Mouse (Mus musculus) heart, embryonic 13.5 days (tissue): ENCODE data around the gene Fndc7. TPM values are rescaled to one million over a fixed set of nuclear protein-coding genes. Genes with fewer than 3 reads are reported as not detected.
"Not testable (repeated sequence)": the region's sequence is repeated elsewhere in the genome, so short reads cannot be mapped to it uniquely, and the experiment has no call there.

Source experiments
- ATAC-seq: fragments of 200-750 bp; cut with Nextera tagmentation; 2 replicates; pipeline ENCODE4 v1.8.0; 2017; ENCODE audit warnings: moderate TSS enrichment; ENCODE audit not compliant: insufficient number of reproducible peaks, low FRiP score, low TSS enrichment; ENCODE audit errors: extremely low read depth
- H3K27ac ChIP-seq: fragments of 300-500 bp; sonication (generic); replicated peaks from 2 replicates; pipeline ENCODE4 v1.5.1; 2015; ENCODE audit warnings: moderate library complexity, mild to moderate bottlenecking, inconsistent platforms
- H3K27me3 ChIP-seq: fragments of 300-500 bp; sonication (generic); replicated peaks from 2 replicates; pipeline ENCODE4 v1.6.1; 2015; ENCODE audit warnings: mild to moderate bottlenecking, inconsistent platforms
- H3K36me3 ChIP-seq: fragments of 300-500 bp; sonication (generic); 2 replicates; pipeline ENCODE4 v1.6.1; 2015; ENCODE audit warnings: mild to moderate bottlenecking, inconsistent platforms
- H3K4me1 ChIP-seq: fragments of 300-500 bp; sonication (generic); 2 replicates; pipeline ENCODE4 v1.6.1; 2015; ENCODE audit warnings: inconsistent platforms
- H3K4me2 ChIP-seq: fragments of 300-500 bp; sonication (generic); 2 replicates; pipeline ENCODE4 v1.6.1; 2015; ENCODE audit warnings: inconsistent platforms, mild to moderate bottlenecking, moderate library complexity
- H3K4me3 ChIP-seq: fragments of 300-500 bp; sonication (generic); 2 replicates; pipeline ENCODE4 v1.5.1; 2015; ENCODE audit warnings: moderate library complexity, mild to moderate bottlenecking, inconsistent platforms
- H3K9ac ChIP-seq: fragments of 300-500 bp; sonication (generic); 2 replicates; pipeline ENCODE4 v1.6.1; 2015; ENCODE audit warnings: inconsistent platforms, mild to moderate bottlenecking, moderate library complexity
- H3K9me3 ChIP-seq: fragments of 300-500 bp; sonication (generic); 2 replicates; pipeline ENCODE4 v1.6.1; 2016; ENCODE audit warnings: inconsistent platforms
- WGBS: fragments of 180-500 bp; shearing (Covaris S2); methylation state at CpG from one replicate; pipeline ENCODE4 v1.1.7; 2015; ENCODE audit warnings: mixed read lengths; 5-methylcytosine and 5-hydroxymethylcytosine counted together
- polyA plus RNA-seq: library from polyadenylated mRNA; unstranded; fragments of >200 nt; fragmentation: Nextera tagmentation; extraction: Ambion mirVana; gene quantifications from 2 replicates; pipeline ENCODE4 v1.2.1, GENCODE M21; 2015

Fndc7 gene
- polyA plus RNA-seq, 1 experiment from 2014 or later = 0.13 TPM

DNA sequence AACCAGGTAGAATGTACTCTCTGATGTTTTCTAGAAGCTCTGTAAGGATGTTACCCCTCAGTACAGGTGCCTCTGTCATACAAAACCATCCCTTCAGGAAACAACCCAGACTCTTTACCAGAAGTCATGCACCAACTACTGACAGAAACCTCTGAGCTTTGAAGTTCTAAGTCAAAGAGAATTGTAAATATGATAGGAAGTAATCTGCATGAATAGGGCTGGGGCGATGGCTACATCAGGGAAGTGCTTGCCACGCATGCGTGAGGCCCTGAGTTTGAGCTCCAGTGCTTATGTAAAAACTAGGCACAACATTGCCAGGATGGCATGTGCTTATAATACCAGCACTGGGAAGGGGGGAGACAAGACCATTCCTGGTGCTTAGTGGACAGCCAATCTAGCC, 24.1 kb downstream of the Fndc7 start:
- Histone ChIP-seq H3K4me1 (no peaks in the 10 kb centered on the region), H3K9me3 (0 out of 2 replicates have a peak, but pooled peaks cover 3% of the 10 kb centered on the region), H3K27ac (no peak overlapping the region), H3K36me3 (no peaks in the 10 kb centered on the region), H3K9ac (no peak overlapping the region), H3K4me3 (no peak overlapping the region), H3K27me3 (no peaks in the 10 kb centered on the region), H3K4me2 (no peak overlapping the region)
- 88% methylated on average over 3 of the region's 3 CpGs for WGBS
- ATAC-seq = no peak

- 0 out of 2 replicates have a peak, but pooled peaks cover 3% of the 10 kb centered on the region for H3K9me3 ChIP-seq
- ATAC-seq = no peak
- H3K4me3 ChIP-seq = no peak overlapping the region
- no peaks in the 10 kb centered on the region for H3K27me3 ChIP-seq
- H3K36me3 ChIP-seq = no peaks in the 10 kb centered on the region
- WGBS = 42% methylated on average over 3 of the region's 3 CpGs
- H3K9ac ChIP-seq = no peak overlapping the region
- H3K27ac ChIP-seq = no peak overlapping the region
- H3K4me1 ChIP-seq = no peaks in the 10 kb centered on the region
- H3K4me2 ChIP-seq = no peak overlapping the region
Observed at GRCm38 (mm10) chr3:108865129-108865528, 24.7 kb downstream of the Fndc7 start.

DNA sequence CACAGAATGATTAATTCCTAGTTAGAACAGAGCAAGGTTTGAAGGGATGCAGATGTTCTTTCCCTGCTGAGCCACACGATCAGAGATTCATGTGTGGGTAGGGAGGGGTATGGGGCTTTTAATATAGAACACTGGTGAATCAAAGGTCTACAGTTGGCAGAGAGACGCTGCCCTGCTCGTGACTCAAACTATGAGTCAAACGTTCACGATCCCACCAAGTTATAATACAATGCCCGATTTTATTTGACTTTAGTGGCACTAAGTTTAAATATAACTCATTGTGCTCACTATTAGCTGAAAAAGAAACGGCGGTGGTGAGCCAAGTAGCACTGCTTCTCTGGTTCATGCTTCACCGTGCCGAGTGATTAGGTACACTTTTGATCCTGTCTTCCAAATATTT, 26.7 kb downstream of the Fndc7 start:
- 80% methylated on average over 10 of the region's 10 CpGs for WGBS
- no peaks in the 10 kb centered on the region for H3K36me3 ChIP-seq
- no peak overlapping the region for H3K27ac ChIP-seq
- H3K9ac ChIP-seq = no peak overlapping the region
- H3K9me3 ChIP-seq = 0 out of 2 replicates have a peak, but pooled peaks cover 3% of the 10 kb centered on the region
- no peaks in the 10 kb centered on the region for H3K27me3 ChIP-seq
- no peak overlapping the region for H3K4me3 ChIP-seq
- H3K4me2 ChIP-seq = no peak overlapping the region
- ATAC-seq = no peak
- H3K4me1 ChIP-seq = peaks cover 6% of the 10 kb centered on the region

GRCm38 (mm10) chr3:108862282-108862681, 27.5 kb downstream of the Fndc7 start:
- not testable (repeated sequence) for H3K27ac ChIP-seq, H3K4me2 ChIP-seq, H3K36me3 ChIP-seq, ATAC-seq, H3K27me3 ChIP-seq, H3K4me3 ChIP-seq, H3K9me3 ChIP-seq, H3K9ac ChIP-seq
- 81% methylated on average over 4 of the region's 4 CpGs for WGBS
- H3K4me1 ChIP-seq = peaks cover 12% of the 10 kb centered on the region

GRCm38 (mm10) chr3:108860786-108861185, 29.0 kb downstream of the Fndc7 start:
- 56% methylated on average over 2 of the region's 2 CpGs for WGBS
- Histone ChIP-seq H3K27ac (no peak overlapping the region), H3K4me3 (no peak overlapping the region), H3K4me1 (peaks cover 22% of the 10 kb centered on the region), H3K9ac (no peak overlapping the region), H3K36me3 (no peaks in the 10 kb centered on the region), H3K9me3 (no peaks in the 10 kb centered on the region), H3K4me2 (no peak overlapping the region), H3K27me3 (no peaks in the 10 kb centered on the region)
- ATAC-seq = no peak

- Histone ChIP-seq H3K9ac (peak overlapping the region; percentile 59), H3K27ac (peak overlapping the region; percentile 73)
Observed at GRCm38 (mm10) chr3:108858231-108858770, 31.5 kb downstream of the Fndc7 start.

GRCm38 (mm10) chr3:108857714-108858113, 32.1 kb downstream of the Fndc7 start:
- H3K4me2 ChIP-seq = peak overlapping the region; percentile 49; the same call in 1 of the 2 replicates
- no peaks in the 10 kb centered on the region for H3K9me3 ChIP-seq
- no peak overlapping the region for H3K4me3 ChIP-seq
- 71% methylated on average over 1 of the region's 1 CpGs for WGBS
- no peaks in the 10 kb centered on the region for H3K36me3 ChIP-seq
- no peak overlapping the region for H3K9ac ChIP-seq
- no peaks in the 10 kb centered on the region for H3K27me3 ChIP-seq
- no peak for ATAC-seq
- peak overlapping the region; percentile 73 for H3K27ac ChIP-seq
- H3K4me1 ChIP-seq = peaks cover 32% of the 10 kb centered on the region

More at GRCm38 (mm10) chr3:108858231-108858770, 31.5 kb downstream of the Fndc7 start:
- Histone ChIP-seq H3K27me3 (no peaks in the 10 kb centered on the region), H3K36me3 (no peaks in the 10 kb centered on the region), H3K4me2 (peak overlapping the region; percentile 49), H3K4me1 (peaks cover 32% of the 10 kb centered on the region), H3K4me3 (no peak overlapping the region), H3K9me3 (no peaks in the 10 kb centered on the region)
- peak; percentile 56; the same call in 1 of the 2 replicates for ATAC-seq
- 29% methylated on average over 7 of the region's 7 CpGs for WGBS

GRCm38 (mm10) chr3:108857124-108857470, 32.7 kb downstream of the Fndc7 start:
- WGBS = 42% methylated on average over 3 of the region's 3 CpGs
- Histone ChIP-seq H3K9me3 (no peaks in the 10 kb centered on the region), H3K9ac (no peak overlapping the region), H3K4me1 (peaks cover 35% of the 10 kb centered on the region), H3K4me2 (no peak overlapping the region), H3K27ac (no peak overlapping the region; the same call in 1 of the 2 replicates), H3K27me3 (no peaks in the 10 kb centered on the region), H3K4me3 (no peak overlapping the region), H3K36me3 (no peaks in the 10 kb centered on the region)
- no peak for ATAC-seq

GRCm38 (mm10) chr3:108856386-108857123, 33.3 kb downstream of the Fndc7 start:
- Histone ChIP-seq H3K4me1 (peaks cover 38% of the 10 kb centered on the region), H3K27ac (peak overlapping the region; percentile 68; the same call in 1 of the 2 replicates)

GRCm38 (mm10) chr3:108855864-108856263, 33.9 kb downstream of the Fndc7 start:
- H3K4me2 ChIP-seq = peak overlapping the region; percentile 25; the same call in 1 of the 2 replicates
- no peak for ATAC-seq
- 55% methylated on average over 10 of the region's 10 CpGs for WGBS
- H3K4me3 ChIP-seq = no peak overlapping the region
- H3K27ac ChIP-seq = peak overlapping the region; percentile 68
- H3K9me3 ChIP-seq = no peaks in the 10 kb centered on the region
- H3K27me3 ChIP-seq = no peaks in the 10 kb centered on the region
- H3K9ac ChIP-seq = peak overlapping the region; percentile 62
- peaks cover 40% of the 10 kb centered on the region for H3K4me1 ChIP-seq
- H3K36me3 ChIP-seq = no peaks in the 10 kb centered on the region

More at GRCm38 (mm10) chr3:108856386-108857123, 33.3 kb downstream of the Fndc7 start:
- Histone ChIP-seq H3K4me3 (no peak overlapping the region), H3K4me2 (no peak overlapping the region), H3K27me3 (no peaks in the 10 kb centered on the region), H3K9me3 (no peaks in the 10 kb centered on the region), H3K36me3 (no peaks in the 10 kb centered on the region), H3K9ac (no peak overlapping the region)
- no peak for ATAC-seq
- WGBS = 63% methylated on average over 8 of the region's 8 CpGs

GRCm38 (mm10) chr3:108855371-108855770, 34.4 kb downstream of the Fndc7 start:
- Histone ChIP-seq H3K9me3 (no peaks in the 10 kb centered on the region), H3K9ac (peak overlapping the region; percentile 62), H3K27me3 (no peaks in the 10 kb centered on the region), H3K4me2 (peak overlapping the region; percentile 25), H3K4me3 (no peak overlapping the region), H3K27ac (peak overlapping the region; percentile 68), H3K4me1 (peaks cover 45% of the 10 kb centered on the region), H3K36me3 (no peaks in the 10 kb centered on the region)
- 37% methylated on average over 12 of the region's 12 CpGs for WGBS
- ATAC-seq = no peak
